Mouse (Mus musculus) adrenal gland, adult 2 months (tissue): ENCODE results near the gene Npb. TPM values are rescaled to one million over a fixed set of nuclear protein-coding genes. Genes with fewer than 3 reads are reported as not detected.
"Not testable (repeated sequence)": the region's sequence is repeated elsewhere in the genome, so short reads cannot be mapped to it uniquely, and the experiment has no call there.

Source experiments
- DNase-seq: peaks from one replicate; pipeline ENCODE4 v3.0.0; 2021
- long read RNA-seq: library from polyadenylated mRNA; stranded (forward); transcript quantifications from one replicate; pipeline ENCODE4 v2.0.0, GENCODE M21; 2021
- polyA plus RNA-seq: library from polyadenylated mRNA; depleted of rRNA; stranded (reverse); fragments of >200 nt; gene quantifications from 2 replicates; pipeline ENCODE4 v1.2.3, GENCODE M21; 2012; rRNA removed
- total RNA-seq, 2 experiments: library from RNA; stranded (reverse); gene quantifications; 2 replicates each; pipeline ENCODE4 v1.2.3; 2021

Npb gene
- total RNA-seq (under 1 TPM; 0.61 to 0.62 TPM), polyA plus RNA-seq (1.6 and 2.3 TPM in 2 replicates)
- long read RNA-seq = 0 reads

DNA sequence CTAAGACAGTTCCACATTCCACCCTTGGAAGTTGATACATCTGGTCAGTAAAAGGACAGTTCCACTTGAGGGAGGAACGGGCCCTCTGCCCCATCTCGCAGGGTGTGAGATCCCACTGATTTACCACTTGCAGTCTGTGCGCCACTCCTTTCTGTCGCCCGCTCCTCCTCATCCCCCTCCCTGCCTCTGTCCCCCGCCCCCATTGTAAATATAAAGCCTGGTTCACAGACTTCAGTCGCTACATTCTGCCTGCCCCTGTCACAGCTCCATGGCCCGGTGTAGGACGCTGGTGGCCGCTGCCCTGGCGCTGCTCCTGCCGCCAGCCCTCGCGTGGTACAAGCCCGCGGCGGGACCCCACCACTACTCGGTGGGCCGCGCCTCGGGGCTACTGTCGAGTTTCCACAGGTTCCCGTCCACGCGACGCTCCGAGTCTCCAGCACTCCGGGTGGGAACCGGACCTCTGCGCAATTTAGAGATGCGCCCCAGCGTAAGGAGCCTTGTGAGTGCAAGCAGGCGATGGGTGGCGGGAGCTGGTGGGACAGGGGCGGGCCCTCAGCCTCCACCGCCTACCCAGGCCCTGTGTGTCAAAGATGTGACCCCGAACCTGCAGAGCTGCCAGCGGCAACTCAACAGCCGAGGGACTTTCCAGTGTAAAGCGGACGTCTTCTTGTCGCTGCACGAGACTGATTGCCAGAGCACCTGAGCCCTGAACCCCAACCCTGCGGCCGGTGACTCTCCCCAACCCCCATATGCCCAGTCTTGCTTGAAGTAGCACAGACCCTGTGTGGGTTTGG lies at the start of gene Npb:
Npb (plus strand) TSS at position 237 of the 794 bp plus-strand sequence.
- DNase-seq = no peak

DNA sequence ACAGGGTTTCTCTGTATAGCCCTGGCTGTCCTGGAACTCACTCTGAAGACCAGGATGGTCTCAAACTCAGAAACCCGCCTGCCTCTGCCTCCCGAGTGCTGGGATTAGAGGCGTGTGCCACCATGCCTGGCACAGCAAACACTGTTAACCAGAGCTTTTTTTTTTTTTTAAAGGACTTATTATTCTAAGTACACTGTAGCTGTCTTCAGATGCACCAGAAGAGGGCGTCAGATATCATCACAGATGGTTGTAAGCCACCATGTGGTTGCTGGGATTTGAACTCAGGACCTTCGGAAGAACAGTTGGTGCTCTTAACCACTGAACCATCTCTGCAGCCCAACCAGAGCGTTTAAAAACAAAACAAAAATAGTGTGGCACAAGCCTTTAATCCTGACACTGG lies 49.4 kb upstream of the Npb start:
- DNase-seq = not testable (repeated sequence)

DNA sequence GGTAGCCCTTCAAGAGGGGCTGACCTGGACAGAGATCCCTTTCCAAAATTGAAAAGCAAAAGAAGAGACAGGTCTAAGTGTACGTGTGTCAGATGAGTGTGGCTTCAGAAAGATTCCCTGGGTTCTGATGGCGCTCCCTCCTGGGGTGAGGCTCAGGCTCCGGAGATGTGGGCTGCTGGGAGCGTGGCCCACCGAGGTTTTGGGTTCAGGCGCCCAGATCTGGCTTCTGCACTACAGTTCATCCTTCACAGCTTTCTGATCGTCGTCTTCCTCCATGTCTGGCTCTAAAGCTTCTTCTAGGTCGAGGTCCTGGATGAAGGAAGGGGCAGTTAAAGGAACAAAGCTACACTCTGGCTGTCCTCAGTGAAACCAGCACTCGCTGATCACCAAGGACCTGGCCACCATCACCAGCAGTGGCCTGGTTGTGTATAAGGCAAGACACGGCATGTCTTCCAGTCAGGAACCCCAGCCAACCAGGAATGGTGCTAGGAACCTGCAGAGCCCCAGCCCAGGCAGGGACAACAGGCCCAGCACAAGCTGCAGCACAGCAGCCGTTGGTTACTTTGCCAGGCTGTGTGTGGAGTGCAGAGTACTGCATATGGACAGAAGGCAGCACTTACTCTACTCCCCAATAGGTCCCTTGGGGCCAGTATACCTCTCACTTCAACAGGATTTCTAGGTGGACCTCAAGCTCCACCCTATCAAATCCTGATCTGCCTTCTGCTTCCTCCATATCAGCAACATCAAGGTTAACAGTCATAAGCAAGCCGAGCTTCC lies 47.1 kb upstream of the Npb start:
- DNase-seq = no peak

DNA sequence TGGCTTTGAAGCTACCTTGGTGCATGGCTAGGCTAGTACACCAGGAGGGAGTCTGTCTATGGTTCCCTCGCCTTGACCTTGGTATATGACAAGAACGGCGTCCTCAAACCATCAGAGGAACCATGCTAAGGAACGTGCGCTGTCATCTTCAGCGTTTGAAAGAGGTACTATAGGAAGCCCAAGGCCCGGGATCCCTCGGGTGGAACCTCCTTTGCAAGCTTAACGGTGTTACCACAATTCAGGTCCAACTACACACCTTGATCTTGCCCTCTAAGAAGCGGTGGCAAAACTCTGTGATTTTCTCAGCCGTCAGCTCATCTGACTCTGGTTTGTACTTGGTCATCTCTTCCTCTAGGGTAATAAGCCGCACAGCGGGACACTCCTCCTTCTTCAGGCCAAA lies 45.3 kb upstream of the Npb start:
- DNase-seq = no peak

DNA sequence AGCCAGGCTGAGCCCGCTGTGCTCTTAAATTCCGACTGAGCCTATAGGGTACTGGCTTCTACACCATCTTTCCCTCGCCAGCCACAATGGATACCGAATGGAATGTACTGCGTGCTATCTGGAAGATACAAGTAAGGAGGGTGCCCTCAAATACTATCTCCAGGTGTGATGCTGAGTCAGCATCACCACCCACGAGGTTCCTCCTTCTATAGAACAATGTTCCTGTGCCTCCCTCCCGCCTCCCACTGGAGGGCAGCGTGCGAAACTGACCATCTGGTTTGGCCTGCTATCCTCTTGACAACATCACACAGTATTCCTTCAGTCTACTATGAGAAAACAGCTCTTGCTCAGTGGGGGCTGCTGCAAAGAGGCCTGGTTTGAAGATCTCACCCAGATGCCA lies 43.2 kb upstream of the Npb start:
- no peak for DNase-seq

DNA sequence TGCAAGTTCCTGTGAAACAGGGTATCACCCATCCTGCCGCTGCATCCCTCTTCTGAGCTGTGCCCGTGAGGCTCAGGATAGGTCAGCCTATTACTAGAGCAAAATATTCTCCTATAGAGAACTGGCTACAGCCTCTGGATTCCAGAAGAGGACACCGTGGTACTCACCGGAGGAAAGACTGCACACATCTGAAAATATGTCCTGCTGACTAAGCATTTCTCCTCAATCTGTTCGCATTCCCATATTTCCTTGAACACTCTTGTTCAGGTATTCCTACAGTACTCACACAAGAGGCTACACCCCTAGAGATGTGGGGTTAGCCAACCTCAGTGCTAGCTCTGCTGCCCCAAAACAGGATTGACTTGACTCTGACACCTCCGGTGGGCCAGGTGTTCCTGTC lies 40.0 kb upstream of the Npb start:
- no peak for DNase-seq

DNA sequence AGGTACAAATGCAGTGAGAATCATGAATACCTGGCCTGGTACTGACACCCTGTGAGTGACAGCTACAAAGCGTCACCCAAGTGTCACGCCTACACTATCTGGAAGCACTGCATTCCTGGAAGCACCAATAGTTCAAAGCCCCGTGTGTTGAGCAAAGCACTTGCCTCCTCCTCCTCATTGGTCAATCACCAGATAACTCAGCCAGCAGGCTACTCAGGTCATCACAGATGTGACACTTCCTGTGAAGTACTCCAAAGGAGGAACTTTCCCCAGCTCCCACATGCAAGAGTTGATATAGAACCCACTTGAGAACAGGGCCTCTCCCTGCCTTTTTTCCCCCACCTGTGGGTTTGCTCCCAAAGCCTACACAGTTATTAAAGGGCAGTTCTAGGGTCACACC lies 37.2 kb upstream of the Npb start:
- no peak for DNase-seq

DNA sequence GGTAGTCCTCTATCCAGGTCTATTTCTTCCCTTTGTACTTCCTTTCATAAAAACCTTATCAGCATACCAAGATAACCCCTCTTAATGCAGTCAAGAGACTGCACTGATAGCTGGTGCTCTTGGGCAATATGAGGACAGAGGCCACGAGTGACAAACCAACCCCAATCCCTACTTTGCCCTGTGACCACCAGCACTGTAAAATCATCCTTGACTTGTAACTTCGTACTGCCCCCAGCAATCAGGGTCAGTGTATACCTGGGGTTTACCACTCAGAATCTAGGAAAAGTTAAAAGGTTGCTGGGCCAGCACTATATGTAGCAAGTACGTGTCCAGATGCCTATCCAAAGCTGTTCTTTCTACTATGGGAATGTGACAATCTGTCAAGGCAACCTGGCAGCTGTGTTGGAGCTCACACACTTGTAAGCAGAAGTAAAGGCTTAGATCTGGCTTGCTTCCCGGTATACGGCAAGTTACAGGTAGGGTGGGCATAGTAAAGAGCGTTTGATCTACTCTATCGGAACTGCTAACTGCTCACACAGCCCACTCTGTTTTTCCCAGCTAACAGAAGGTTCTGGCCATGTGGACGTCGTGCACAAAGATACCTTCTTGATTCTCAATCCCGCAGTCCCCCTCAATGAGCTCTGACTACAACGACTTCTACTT lies 36.4 kb upstream of the Npb start:
- DNase-seq = no peak

DNA sequence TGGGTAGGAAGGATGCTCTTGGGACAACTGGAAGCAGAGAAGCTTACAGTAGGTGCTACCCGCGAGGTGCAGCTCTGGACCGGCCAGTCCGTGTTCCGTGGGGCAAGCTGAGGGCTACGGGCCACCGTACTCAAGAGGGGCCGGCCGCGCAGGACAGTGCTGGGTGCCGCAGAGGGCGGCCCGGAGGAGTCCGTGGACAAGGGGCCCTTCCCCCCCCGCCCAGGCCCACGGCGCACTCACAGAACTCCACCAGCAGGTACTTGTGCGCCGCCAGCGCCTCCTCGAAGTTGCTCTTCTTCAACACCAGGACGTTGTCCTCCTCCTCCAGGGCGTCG lies 35.9 kb upstream of the Npb start:
- DNase-seq = no peak

DNA sequence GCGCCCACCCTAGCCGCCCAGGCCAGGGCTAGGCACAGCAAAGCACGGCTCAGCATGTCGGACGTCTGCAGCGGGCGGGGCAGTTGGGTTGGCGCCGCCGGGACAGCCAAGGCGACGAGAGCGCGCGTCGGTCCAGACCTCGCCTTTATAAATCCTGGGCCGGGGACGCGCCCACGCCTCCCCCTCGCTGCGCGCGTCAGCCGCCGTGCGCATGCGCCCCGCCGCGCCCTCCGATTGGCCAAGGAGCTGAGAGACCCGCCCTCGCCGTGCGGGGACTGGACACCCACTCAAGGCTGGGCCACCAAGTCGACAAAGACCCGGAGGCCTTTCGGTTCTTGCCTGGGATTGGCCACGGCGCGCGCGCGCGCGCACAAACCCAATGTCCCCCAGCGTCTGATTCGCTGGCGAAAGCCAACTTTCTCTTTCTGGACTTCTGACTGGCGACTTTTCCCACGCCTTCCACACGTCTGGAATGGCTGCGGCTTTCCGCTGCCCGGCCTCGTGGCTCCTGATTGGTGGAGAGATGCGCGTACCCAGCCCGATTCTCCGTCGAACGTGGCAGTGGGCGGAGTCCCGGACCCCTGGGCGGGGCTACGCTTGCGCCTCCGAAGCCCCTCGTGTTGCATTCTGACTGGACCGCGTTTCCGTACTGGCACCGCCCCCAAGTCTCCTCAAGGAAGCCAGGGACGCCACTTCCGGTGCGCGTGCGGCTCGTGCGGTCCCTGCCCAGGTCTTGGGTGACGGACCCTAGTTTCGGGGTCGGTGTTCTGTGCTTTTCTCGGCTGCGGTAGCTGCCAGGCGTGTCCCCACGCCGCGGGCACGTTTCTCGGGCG lies 35.3 kb upstream of the Npb start, which contains the start of gene P4hb:
P4hb (minus strand) TSS at position 502 of the 833 bp plus-strand sequence.
- peak; percentile 100 for DNase-seq

DNA sequence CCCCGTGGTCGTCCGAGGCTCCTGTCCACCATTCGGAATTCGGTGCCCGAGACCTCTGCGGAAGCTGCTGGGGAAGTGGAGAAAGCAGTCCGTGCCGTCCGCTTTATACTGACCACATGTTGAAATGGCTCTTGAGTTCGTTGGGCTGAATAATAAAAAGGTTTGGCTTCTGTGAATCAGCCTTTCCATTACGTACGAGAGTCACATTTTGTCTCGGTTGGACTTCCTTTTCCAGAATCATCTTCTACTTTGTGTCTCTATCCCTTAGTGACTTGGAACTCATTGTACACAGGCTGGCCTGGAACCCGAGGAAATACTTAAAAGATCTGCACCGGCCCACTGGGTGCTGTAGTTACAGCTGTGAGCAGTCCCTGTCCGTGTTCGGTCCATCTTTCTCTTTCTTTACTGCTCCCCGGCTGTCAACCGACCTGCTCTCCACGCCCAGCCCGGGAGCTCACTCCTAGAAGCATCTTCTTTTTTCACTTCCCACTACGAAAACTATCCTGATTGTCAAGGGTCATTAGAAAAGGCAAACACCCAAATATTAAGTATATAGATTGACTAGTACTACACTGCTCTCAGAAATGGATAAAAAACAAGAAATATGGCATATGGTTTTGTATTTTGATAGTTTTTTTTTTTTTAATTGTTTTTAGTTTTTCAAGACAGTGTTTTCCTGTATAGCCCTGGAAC lies 34.5 kb upstream of the Npb start:
- DNase-seq = no peak

DNA sequence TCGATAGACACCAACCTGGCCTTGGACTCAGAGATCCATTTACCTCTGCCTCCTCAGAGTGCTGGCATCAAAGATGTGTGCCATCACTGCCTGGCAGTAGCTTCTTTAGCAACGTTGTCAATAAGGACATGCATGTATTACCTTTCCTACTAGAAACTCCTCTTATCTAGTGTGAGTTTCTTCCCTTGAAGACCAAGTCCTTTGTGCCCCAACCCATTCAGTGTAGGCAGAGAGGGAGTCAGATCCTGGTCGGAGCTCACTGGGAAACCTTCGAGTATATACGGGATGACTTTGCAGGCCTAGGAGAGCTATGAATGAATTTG lies 34.0 kb upstream of the Npb start:
- no peak for DNase-seq

DNA sequence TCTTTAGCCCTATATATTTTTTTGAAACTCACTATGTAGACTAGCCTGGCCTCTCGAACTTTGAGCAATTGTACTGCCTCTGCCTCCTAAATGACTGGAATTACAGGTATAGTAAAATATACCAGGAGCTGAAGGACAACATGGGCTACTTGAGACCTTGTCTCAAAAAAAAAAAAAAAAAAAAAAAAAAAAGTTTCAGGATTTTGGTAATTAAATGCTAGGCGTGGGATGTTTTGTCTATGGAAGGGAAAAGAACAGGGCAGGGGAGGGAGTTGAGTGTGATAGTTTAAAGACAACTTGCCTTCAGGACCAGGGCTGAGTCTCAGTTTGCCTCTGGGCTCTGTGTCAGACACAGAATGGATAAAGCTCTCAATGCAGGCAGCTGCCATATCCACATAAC lies 33.2 kb upstream of the Npb start:
- DNase-seq = no peak

DNA sequence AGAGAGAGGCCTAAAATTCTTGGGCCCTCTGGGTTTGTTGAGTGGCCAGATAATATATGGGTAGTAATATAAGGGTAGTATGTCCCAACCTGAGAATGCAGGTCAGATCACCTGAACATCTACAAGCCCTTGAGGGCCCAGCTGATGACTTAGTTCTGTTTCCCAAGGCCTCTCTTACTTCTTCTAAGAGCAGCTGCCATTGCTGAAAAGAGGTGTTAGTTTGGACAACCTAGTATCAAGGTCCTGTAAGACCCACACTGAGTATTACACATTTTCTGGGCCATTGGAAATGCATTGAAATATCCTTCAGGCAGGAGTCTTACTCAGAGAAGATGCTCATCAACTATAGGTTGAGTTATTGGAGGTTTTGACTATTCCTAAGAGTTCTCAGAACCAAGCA lies 32.3 kb upstream of the Npb start:
- DNase-seq = no peak

DNA sequence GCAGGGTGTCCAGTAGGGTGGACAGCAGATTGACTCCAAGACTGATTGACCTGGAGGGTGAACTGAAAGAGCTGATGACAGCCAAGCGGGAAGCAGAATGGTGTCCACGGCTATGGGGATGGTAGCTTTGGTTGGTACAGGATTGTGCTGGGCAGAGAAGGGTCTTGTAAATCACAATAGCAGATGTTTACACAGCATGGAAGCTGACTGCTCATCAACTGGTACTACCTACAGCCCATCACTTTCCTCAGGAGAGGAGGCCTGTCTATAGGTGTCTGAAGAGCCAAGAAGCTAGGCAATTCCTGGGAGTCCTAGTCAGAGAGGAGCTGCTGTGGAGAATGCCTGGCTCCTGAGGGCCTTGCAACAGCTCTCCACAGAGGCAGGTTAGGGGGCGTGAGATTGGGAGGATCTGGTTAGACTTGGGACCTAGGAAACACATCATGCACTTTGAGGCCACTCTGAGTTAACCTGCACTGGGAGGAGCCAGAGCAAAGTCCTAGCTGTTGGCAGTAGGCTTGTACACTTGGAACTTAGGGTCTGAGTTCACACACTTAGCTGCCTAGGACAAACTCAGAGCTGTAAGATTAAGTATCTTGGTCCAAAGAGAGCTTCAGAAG lies 31.8 kb upstream of the Npb start:
- no peak for DNase-seq

DNA sequence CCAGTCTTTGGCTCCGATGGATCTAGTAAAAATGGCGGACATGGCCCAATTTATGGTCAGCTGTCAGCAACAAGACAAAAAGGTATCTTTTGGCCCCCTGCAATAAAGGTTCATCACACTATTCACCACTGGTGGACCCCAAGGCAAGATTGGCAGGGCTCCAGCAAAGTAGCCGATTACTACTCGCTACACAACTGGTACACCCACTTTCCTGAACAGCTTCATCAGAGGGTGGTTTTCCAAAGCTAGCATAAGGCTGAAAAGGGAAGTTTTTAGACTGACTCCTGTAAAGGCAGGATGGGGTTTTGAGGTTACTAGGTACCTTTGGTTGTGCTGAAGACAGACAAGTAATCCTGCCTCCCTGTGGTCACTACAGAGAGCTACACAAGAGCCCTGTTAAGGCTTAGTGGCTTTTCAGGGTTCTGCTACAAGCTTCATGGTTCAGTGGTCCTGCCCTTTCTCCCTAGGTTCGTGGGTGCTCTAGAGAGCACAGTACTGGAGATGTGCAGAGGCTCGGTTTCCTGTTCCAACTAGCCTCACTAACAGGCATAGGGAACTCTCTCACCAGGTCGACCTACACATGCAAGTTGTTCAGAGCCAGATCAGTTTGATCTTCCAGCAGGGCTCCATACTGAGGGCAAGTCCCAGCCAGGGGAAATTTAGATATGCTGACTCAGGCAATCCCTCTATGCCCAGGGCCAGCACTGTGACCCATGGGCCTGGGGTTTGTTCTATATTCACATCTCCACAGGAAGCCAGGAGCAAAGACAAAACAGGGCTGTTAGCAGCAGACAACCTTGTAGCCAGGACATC lies 30.9 kb upstream of the Npb start:
- DNase-seq = no peak

DNA sequence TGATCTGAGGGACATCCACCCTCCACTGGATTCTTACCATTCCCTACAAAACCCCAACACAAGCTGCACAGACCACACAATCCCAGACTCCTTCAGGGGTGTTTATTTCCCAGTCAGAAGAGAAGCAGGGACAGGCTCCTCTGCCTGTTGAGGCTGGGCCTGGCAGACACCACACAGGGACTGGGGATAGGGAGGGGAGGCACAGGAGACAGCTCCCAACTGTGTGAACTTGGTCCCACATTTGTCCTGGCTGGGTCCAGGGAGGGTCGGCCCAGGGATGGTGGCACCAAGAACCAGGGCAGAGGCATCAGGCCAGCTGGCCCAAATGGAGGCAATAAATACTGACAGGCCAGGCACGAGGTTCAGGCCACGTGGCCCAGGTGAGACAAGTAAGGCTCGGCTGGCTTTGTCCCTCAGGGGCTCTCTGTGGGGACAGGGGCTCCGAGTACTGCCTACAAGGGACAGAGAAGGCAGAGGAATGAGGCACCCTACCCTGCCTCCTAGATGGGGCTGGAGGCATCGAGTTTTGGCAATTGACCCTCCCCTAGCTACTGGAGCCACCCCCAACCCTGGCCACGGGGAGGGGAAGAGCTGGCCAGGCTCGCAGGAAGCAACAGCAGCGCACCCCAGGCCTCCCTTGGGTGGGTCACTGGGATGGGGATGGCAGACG lies 30.1 kb upstream of the Npb start:
- peak; percentile 31 for DNase-seq

DNA sequence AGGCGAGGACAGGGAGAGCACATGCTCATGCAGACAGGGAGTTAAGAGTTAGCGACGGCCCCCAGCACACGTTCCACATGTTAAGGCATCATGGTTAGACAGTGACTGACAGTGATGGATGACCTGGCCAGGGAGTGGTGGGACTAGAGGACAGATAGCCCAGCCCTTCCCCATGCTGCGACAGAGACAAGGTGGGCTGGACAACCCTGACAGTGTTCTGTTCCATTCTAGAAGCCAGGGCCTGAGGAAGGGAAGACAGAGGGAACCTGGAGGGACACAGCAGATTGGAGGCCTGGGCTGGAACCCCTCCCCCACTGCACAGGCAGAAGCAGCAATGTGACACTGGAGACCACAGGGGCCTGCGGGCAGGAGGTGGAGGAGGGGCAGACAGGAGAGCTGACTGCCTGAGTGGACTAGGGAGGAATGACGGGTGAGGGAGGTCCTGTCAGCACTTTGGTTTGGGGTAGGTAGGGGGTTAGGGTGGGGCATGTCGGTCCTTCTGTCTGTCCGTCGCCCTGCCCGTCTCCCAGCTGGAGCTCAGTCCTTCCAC lies 29.5 kb upstream of the Npb start:
- DNase-seq = peak; percentile 26
